Comparison of ENCODE assay signal across 19 mouse cellular contexts in the genomic region with DNA sequence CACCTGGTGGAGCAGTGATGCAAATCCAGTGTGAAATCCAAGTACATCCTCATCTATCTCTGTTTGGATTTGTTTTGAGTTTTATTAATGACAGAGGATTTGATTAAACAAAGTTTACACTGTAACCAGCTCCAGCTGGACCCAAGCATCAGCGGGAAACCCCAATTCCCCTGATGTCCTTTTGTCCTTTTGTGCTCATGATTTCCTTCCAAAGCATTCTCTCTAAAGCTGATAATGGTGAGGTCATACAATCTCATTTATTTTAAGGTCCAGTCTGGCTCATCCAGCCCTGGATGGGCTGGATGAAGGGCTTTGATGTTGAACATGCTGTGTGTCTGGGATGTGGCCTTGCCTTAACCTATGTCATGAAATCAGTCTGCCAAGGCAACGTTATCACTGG. TPM values are rescaled to one million over a fixed set of nuclear protein-coding genes. Genes with fewer than 3 reads are reported as not detected.
"Had no signal": no experiment of that assay in that cellular context is flagged by ENCODE, and none has a peak within 500 bp of the region (broad histone marks: within the 10 kb centered on the region; RNA-seq: fewer than 3 reads in every experiment).

No protein-coding gene starts in this region.

- H3K4me3 ChIP-seq: limb, embryonic 12.5 days; limb, embryonic 15.5 days; liver, embryonic 12.5 days; liver, embryonic 15.5 days had no signal

- ATAC-seq: inflammation-experienced regulatory T-cells, adult 6 months; intestine, embryonic 16.5 days; liver, embryonic 12.5 days had no signal

- H3K4me1 ChIP-seq: liver, embryonic 12.5 days; liver, embryonic 15.5 days had no signal

- H3K4me2 ChIP-seq: limb, embryonic 12.5 days; limb, embryonic 15.5 days; liver, embryonic 12.5 days; liver, embryonic 15.5 days; midbrain, embryonic 11.5 days had no signal

- H3K9ac ChIP-seq: limb, embryonic 12.5 days; limb, embryonic 15.5 days; liver, embryonic 12.5 days; liver, embryonic 15.5 days had no signal

- H3K27me3 ChIP-seq: limb, embryonic 12.5 days; limb, embryonic 15.5 days; liver, embryonic 12.5 days; liver, embryonic 15.5 days had no signal

- DNase-seq: kidney, adult 8-10 months; kidney, postnatal 10 days; layer of hippocampus, postnatal 36 days; left cerebral cortex, postnatal 4 days; lung, adult 2 months; lung, postnatal 14 days; lung, postnatal 4 days; midbrain, embryonic 14.5 days; thymus, adult 18-20 months; thymus, postnatal 36 days had no signal

- H3K9me3 ChIP-seq: limb, embryonic 12.5 days; limb, embryonic 15.5 days; liver, embryonic 12.5 days; liver, embryonic 15.5 days had no signal

- H3K36me3 ChIP-seq: limb, embryonic 12.5 days; limb, embryonic 15.5 days; liver, embryonic 12.5 days; liver, embryonic 15.5 days had no signal

- H3K27ac ChIP-seq: limb, embryonic 12.5 days; limb, embryonic 15.5 days; liver, embryonic 12.5 days; liver, embryonic 15.5 days had no signal

RNA-seq across cellular contexts. Expression of a gene that starts 30.3 kb away (rescaled TPM):
- total RNA-seq: megakaryocyte progenitor cell, adult 5-6 weeks; megakaryocyte-erythroid progenitor cell, adult 5-6 weeks had no signal
